Mouse (Mus musculus): ENCODE results near the gene Cadm1.

DNA sequence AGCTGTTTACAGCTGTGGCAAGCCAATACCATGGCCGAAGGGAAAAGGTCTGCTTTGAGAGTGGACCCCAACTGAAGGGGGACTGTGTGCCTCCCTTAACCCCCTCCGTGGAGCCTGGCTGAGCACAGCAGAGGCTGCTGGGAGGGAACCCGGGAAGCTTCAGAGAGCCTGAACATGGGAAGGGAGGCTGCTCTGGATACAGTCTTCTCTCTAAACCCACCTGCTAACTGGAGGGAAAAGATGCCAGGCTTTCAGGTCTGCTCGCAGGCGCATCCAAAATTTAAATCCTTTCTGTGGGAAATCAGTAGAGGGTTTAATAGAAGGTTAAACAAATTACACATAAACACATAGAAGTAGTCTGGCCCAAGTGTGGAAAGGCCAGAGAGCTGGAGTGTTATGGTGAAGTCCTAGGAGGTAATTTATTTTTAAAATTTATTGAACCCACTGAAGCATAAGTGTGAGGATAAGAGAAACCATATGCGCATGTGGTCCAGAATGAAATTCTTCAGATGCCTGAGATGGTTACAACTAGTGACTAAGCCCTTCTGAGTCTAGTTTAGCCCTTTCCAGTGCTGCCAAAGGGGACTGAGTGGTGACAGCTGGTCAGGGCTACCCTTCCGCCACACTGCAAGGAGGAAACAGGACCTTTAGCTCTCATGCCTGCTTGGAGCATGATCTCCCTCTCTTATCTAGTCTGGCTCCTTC is 44.9 kb downstream of the Cadm1 start:
- TF ChIP-seq CTCF (IDR thresholded peaks at IDR 0.05; ENCODE audit: low read depth, low read length) (no peak), POLR2A (IDR thresholded peaks at IDR 0.05; ENCODE audit: insufficient read depth, low read length) (no peak)

Data from ES-Bruce4 (cell line).